Mouse (Mus musculus) embryonic facial prominence, embryonic 15.5 days (tissue): ENCODE results near the gene AC124502.3. TPM values are rescaled to one million over a fixed set of nuclear protein-coding genes. Genes with fewer than 3 reads are reported as not detected.

Experiments
- ATAC-seq: fragments of 200-750 bp; cut with Nextera tagmentation; 2 replicates; pipeline ENCODE4 v1.8.0; 2017; ENCODE audit warnings: low read depth, moderate TSS enrichment; ENCODE audit not compliant: insufficient number of reproducible peaks, low FRiP score, low TSS enrichment
- H3K27ac ChIP-seq: fragments of 300-500 bp; sonication (generic); replicated peaks from 2 replicates; pipeline ENCODE4 v1.5.1; 2015; ENCODE audit warnings: mild to moderate bottlenecking, inconsistent platforms
- H3K27me3 ChIP-seq: fragments of 300-500 bp; sonication (generic); 2 replicates; pipeline ENCODE4 v1.6.1; 2015; ENCODE audit warnings: inconsistent platforms
- H3K36me3 ChIP-seq: fragments of 300-500 bp; sonication (generic); 2 replicates; pipeline ENCODE4 v1.6.1; 2015; ENCODE audit warnings: mild to moderate bottlenecking, inconsistent platforms
- H3K4me1 ChIP-seq: fragments of 300-500 bp; sonication (generic); 2 replicates; pipeline ENCODE4 v1.6.1; 2015; ENCODE audit warnings: inconsistent platforms
- H3K4me2 ChIP-seq: fragments of 300-500 bp; sonication (generic); replicated peaks from 2 replicates; pipeline ENCODE4 v1.6.1; 2015; ENCODE audit warnings: mild to moderate bottlenecking, inconsistent platforms
- H3K4me3 ChIP-seq: fragments of 300-500 bp; sonication (generic); replicated peaks from 2 replicates; pipeline ENCODE4 v1.5.1; 2015; ENCODE audit warnings: mild to moderate bottlenecking, inconsistent platforms
- H3K9ac ChIP-seq: fragments of 300-500 bp; sonication (generic); 2 replicates; pipeline ENCODE4 v1.6.1; 2015; ENCODE audit warnings: inconsistent platforms
- H3K9me3 ChIP-seq: fragments of 300-500 bp; sonication (generic); replicated peaks from 2 replicates; pipeline ENCODE4 v1.6.1; 2016; ENCODE audit warnings: inconsistent platforms
- WGBS: fragments of 180-500 bp; shearing (Covaris S2); methylation state at CpG from one replicate; pipeline ENCODE4 v1.1.7; 2015; 5-methylcytosine and 5-hydroxymethylcytosine counted together
- polyA plus RNA-seq: library from polyadenylated mRNA; unstranded; fragments of >200 nt; fragmentation: Nextera tagmentation; extraction: Ambion mirVana; gene quantifications from 2 replicates; pipeline ENCODE4 v1.2.1, GENCODE M21; 2015

Gene AC124502.3
- polyA plus RNA-seq, 1 experiment from 2014 or later: 1.9 TPM

DNA sequence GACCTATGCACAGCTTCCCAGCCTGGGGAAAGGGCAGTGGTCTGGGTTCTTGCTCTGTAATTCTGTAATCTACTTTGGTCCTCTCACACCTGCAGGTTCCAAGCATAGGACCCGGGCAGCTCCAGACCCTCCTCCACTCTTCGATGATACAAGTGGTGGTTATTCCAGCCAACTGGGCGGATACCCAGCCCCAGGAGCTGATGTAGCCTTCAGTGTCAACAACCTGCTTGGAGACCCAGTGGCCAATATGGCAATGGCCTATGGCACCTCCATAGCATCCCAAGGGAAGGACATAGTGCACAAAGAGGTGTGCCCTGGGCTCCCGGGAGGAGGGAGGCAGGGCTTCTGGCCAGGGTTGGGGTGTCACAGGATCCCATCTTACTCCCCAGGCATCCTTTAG is 50.6 kb downstream of the AC124502.3 start:
- no peak for ATAC-seq
- no peak overlapping the region for H3K9ac ChIP-seq
- H3K4me3 ChIP-seq: peak overlapping the region; percentile 78

GRCm38 (mm10) chr19:5092083-5092482 is 53.4 kb downstream of the AC124502.3 start:
- no peak overlapping the region for H3K4me2 ChIP-seq
- H3K9me3 ChIP-seq: no peaks in the 10 kb centered on the region
- 92% methylated on average over 10 of the region's 10 CpGs for WGBS
- ATAC-seq: no peak
- H3K4me1 ChIP-seq: peaks cover 50% of the 10 kb centered on the region
- no peaks in the 10 kb centered on the region for H3K27me3 ChIP-seq
- no peak overlapping the region for H3K9ac ChIP-seq
- H3K4me3 ChIP-seq: no peak overlapping the region; the same call in 1 of the 2 replicates
- peaks cover 43% of the 10 kb centered on the region for H3K36me3 ChIP-seq
- H3K27ac ChIP-seq: no peak overlapping the region

More for the DNA sequence above, 50.6 kb downstream of the AC124502.3 start:
- H3K36me3 ChIP-seq: peaks cover 43% of the 10 kb centered on the region
- H3K27ac ChIP-seq: no peak overlapping the region
- WGBS: 89% methylated on average over 4 of the region's 4 CpGs
- H3K27me3 ChIP-seq: peaks cover 23% of the 10 kb centered on the region
- H3K9me3 ChIP-seq: no peaks in the 10 kb centered on the region
- peak overlapping the region; percentile 55 for H3K4me2 ChIP-seq
- H3K4me1 ChIP-seq: peaks cover 37% of the 10 kb centered on the region

DNA sequence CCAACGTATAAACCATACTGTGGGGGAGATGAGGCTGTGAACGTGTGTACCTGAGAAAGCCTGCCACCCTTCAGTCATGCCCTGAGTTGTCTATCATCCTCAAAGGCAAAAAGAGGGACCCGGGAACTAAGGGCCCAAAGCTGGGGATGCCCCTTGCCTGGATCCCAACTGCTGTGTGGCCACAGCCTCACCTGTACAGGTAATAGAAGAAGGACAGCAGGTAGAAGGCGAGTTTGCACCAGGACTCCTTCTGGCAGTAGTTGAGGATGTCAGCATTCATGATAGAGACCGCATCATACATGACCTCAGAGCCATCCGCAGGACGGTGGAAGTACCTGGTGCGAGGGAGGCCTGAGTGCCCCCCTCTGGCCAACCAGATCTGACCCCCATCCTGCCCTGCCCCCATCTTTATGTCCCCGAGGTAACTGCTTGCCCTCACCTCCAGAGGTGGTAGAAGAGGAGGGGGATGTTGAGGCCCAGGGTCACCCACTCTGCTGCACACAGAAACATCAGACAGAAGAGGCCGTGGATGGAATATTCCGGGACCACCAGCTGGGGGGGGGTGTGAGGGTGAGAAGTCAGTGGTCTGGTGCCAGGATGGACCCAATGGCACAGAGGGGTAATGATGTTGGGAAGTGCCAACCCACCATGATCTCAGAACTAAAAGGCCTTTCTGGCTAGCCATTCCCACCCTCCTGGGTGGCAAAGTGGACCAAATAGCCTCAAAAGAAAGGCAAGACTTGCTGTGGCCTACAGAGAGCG is 55.0 kb downstream of the AC124502.3 start:
- ATAC-seq: no peak
- Histone ChIP-seq H3K9me3 (no peaks in the 10 kb centered on the region), H3K9ac (no peak overlapping the region), H3K27me3 (no peaks in the 10 kb centered on the region), H3K4me1 (peaks cover 59% of the 10 kb centered on the region), H3K36me3 (peaks cover 43% of the 10 kb centered on the region), H3K4me3 (no peak overlapping the region; the same call in 1 of the 2 replicates), H3K4me2 (no peak overlapping the region), H3K27ac (no peak overlapping the region)
- WGBS: 71% methylated on average over 12 of the region's 12 CpGs

GRCm38 (mm10) chr19:5094243-5094632 is 55.5 kb downstream of the AC124502.3 start:
- Histone ChIP-seq H3K27ac (no peak overlapping the region), H3K9me3 (no peaks in the 10 kb centered on the region), H3K27me3 (no peaks in the 10 kb centered on the region), H3K36me3 (peaks cover 43% of the 10 kb centered on the region), H3K4me2 (peak overlapping the region; percentile 29; the same call in 1 of the 2 replicates), H3K9ac (no peak overlapping the region), H3K4me3 (no peak overlapping the region; the same call in 1 of the 2 replicates), H3K4me1 (peaks cover 61% of the 10 kb centered on the region)
- WGBS: under 1% methylated on average over 21 of the region's 21 CpGs
- peak; percentile 43; the same call in 1 of the 2 replicates for ATAC-seq

- no peaks in the 10 kb centered on the region for H3K27me3 ChIP-seq
- H3K27ac ChIP-seq: no peak overlapping the region
- no peaks in the 10 kb centered on the region for H3K9me3 ChIP-seq
- no peak overlapping the region; the same call in 1 of the 2 replicates for H3K4me3 ChIP-seq
- 40% methylated on average over 11 of the region's 11 CpGs for WGBS
- peak overlapping the region; percentile 29; the same call in 1 of the 2 replicates for H3K4me2 ChIP-seq
- no peak overlapping the region for H3K9ac ChIP-seq
- peaks cover 44% of the 10 kb centered on the region for H3K36me3 ChIP-seq
- ATAC-seq: no peak
- H3K4me1 ChIP-seq: peaks cover 65% of the 10 kb centered on the region
Measured at GRCm38 (mm10) chr19:5094746-5095417, 56.2 kb downstream of the AC124502.3 start.

- Histone ChIP-seq H3K36me3 (peaks cover 45% of the 10 kb centered on the region), H3K27ac (no peak overlapping the region; the same call in 1 of the 2 replicates), H3K9me3 (no peaks in the 10 kb centered on the region), H3K4me3 (no peak overlapping the region), H3K27me3 (no peaks in the 10 kb centered on the region), H3K4me2 (0 out of 2 replicates have a peak overlapping the region, but pooled peaks have one; percentile 99), H3K9ac (no peak overlapping the region), H3K4me1 (peaks cover 65% of the 10 kb centered on the region)
- no peak for ATAC-seq
- 14% methylated on average over 9 of the region's 9 CpGs for WGBS
Measured at GRCm38 (mm10) chr19:5095887-5096474, 57.3 kb downstream of the AC124502.3 start.

GRCm38 (mm10) chr19:5097521-5098362 is 59.1 kb downstream of the AC124502.3 start:
- Histone ChIP-seq H3K9ac (peak overlapping the region; percentile 91), H3K4me2 (peak overlapping the region; percentile 99), H3K4me3 (peak overlapping the region; percentile 70), H3K9me3 (no peaks in the 10 kb centered on the region), H3K27me3 (no peaks in the 10 kb centered on the region), H3K27ac (peak overlapping the region; percentile 65), H3K4me1 (peaks cover 65% of the 10 kb centered on the region), H3K36me3 (peaks cover 45% of the 10 kb centered on the region)
- WGBS: 4% methylated on average over 31 of the region's 31 CpGs
- no peak; the same call in 1 of the 2 replicates for ATAC-seq

DNA sequence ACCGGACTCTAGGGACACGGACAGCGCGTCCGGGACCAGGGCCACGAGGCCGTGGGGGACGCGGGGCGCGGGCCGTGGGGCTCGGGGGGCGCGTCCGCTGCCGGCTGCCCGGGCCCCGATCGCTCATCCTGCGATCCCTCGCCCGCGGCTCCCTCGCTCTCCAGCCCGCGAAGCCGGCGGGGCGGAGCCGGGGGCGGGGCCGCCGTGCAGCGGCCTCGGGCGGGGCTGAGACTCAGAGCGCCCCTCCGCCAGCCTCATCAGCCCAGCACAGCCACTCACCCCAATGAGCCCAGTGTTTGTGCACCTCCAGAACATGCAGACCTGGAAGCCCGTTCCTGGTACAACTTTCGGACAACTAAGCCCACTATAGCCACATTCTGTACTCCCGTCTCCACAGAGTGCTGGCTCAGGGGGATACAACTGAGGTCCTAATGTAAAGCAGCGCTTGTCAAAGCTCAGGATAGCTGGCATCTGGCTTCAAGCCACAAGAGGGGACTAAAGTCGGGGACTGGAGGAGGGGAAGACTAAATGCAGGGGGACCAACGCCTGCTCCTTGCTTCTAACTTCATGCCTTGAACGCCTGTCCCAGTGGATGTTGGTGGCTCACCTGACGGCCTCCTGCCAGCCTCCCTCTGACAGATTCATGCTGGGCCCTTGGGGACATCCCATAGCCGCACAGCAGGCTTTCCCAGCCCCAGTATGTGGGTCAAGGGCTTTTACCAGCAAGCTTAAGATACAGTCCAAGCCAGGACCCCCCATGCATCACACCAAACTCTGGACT is 59.9 kb downstream of the AC124502.3 start, which contains the start of gene Cnih2:
Cnih2 (minus strand) TSS at position 159 of the 781 bp plus-strand sequence.
- 2% methylated on average over 43 of the region's 48 CpGs for WGBS
- peak within 1 kb of the TSS; percentile 70 for H3K4me3 ChIP-seq

More for the DNA sequence above, 59.9 kb downstream of the AC124502.3 start, which contains the start of gene Cnih2:
- no peaks in the 10 kb centered on the region for H3K9me3 ChIP-seq
- H3K27me3 ChIP-seq: no peaks in the 10 kb centered on the region
- H3K4me1 ChIP-seq: peaks cover 63% of the 10 kb centered on the region
- peak; percentile 75 for ATAC-seq
- peak within 1 kb of the TSS; percentile 91 for H3K9ac ChIP-seq
- peak within 1 kb of the TSS; percentile 65 for H3K27ac ChIP-seq
- H3K4me2 ChIP-seq: peak within 1 kb of the TSS; percentile 99
- H3K36me3 ChIP-seq: peaks cover 45% of the 10 kb centered on the region
